Mouse (Mus musculus): ENCODE results near the gene Nrxn1. TPM values are rescaled to one million over a fixed set of nuclear protein-coding genes. Genes with fewer than 3 reads are reported as not detected.

Nrxn1 gene
- polyA plus RNA-seq (2014; fragmentation: Nextera tagmentation; extraction: Ambion mirVana), result 21.4 and 25.7 TPM in 2 replicates

DNA sequence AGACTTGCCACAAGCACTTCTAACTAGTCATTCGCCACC is at the start of gene Nrxn1:
Gene Nrxn1, minus strand, starts transcription at position 30 of the 39 bp plus-strand sequence.
- H3K9ac ChIP-seq (ENCODE audit: low read length), result peak within 1 kb of the TSS; percentile 50
- no CpG with 5 or more reads among the region's 1 CpGs for WGBS
- H3K4me1 ChIP-seq (ENCODE audit: control insufficient read depth, insufficient read depth, low read length), result no peaks in the 10 kb centered on the region
- H3K27me3 ChIP-seq (ENCODE audit: control insufficient read depth, insufficient read depth, low read length), result no peaks in the 10 kb centered on the region
- peaks cover 7% of the 10 kb centered on the region; the same call in 1 of the 2 replicates for H3K9me3 ChIP-seq (ENCODE audit: control insufficient read depth, low read length)
- peak within 1 kb of the TSS; percentile 50 for H3K4me2 ChIP-seq (ENCODE audit: low read depth)
- no peaks in the 10 kb centered on the region; the same call in 1 of the 2 replicates for H3K36me3 ChIP-seq (ENCODE audit: control insufficient read depth, insufficient read depth, low read length)
- ATAC-seq (ENCODE audit: insufficient read depth, low FRiP score, low TSS enrichment), result no peak
- no peak for DNase-seq (ENCODE audit: low spot score)
- H3K4me3 ChIP-seq (ENCODE audit: low read depth, low read length), result peak within 1 kb of the TSS; percentile 30
- H3K27ac ChIP-seq (ENCODE audit: low read depth, low read length), result peak within 1 kb of the TSS; percentile 24

DNA sequence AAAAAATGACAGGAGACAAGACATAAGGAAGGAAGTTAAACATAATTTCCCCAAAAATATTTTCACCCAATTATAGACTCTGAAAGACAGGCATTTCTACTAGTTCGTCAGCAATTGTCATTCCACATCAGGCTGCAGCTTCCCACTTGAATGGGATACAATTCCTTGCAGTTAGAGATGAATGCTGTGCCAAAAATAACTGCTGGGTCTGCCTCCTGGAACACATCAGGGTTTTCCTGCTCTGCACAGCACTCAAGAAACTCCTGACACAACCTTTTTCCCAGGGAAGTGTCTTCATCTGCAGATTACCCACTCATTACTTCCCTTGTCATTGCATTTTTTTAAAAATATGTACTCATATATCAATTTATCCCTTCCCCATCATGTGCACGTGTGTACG is 44.0 kb upstream of the Nrxn1 start:
- Histone ChIP-seq H3K4me2 (ENCODE audit: low read depth) (no peak overlapping the region), H3K9ac (ENCODE audit: low read length) (no peak overlapping the region), H3K27me3 (ENCODE audit: control insufficient read depth, insufficient read depth, low read length) (no peaks in the 10 kb centered on the region), H3K27ac (ENCODE audit: low read depth, low read length) (no peak overlapping the region), H3K36me3 (ENCODE audit: control insufficient read depth, insufficient read depth, low read length) (no peaks in the 10 kb centered on the region), H3K4me3 (ENCODE audit: low read depth, low read length) (no peak overlapping the region), H3K4me1 (ENCODE audit: control insufficient read depth, insufficient read depth, low read length) (no peaks in the 10 kb centered on the region), H3K9me3 (ENCODE audit: control insufficient read depth, low read length) (no peaks in the 10 kb centered on the region)
- DNase-seq (ENCODE audit: low spot score) (no peak), ATAC-seq (ENCODE audit: insufficient read depth, low FRiP score, low TSS enrichment) (no peak)
- 90% methylated on average over 3 of the region's 3 CpGs for WGBS

DNA sequence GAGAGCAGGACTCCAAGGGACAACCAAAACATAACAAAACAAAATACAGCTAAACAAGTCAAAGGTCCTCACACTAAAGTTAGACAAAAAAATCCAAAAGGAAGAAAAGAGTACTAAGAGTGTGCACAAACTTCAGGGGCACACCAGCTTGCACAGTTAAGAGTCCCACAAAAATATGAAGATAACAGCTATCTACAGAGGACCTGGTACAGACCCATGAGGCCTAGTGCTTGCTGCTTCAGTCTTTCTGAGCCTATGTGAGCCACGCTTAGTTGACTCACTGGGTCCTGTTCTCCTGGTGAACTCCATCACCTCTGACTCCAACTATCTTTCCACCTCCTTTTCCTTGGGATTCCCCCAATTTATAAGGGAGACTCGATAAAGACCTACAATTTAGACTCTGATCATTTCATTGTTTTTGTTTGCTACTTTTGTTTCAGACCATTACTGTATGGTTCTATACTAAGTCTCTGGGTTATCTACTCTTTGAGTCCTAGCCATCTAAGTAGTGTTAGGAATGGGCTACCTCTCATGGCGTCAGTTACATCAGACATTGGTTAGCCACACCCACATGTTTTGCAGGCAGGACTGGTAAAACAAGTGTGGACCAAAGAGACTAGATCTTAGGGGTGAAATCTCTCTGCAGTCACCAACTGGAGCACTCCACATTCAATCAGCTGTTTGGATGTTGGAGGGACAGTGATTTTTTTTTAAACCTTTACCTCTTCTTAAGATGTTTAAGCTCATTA is 20.2 kb upstream of the Nrxn1 start:
- Histone ChIP-seq H3K36me3 (ENCODE audit: control insufficient read depth, insufficient read depth, low read length) (no peaks in the 10 kb centered on the region), H3K4me3 (ENCODE audit: low read depth, low read length) (no peak overlapping the region), H3K27me3 (ENCODE audit: control insufficient read depth, insufficient read depth, low read length) (no peaks in the 10 kb centered on the region), H3K9ac (ENCODE audit: low read length) (no peak overlapping the region), H3K27ac (ENCODE audit: low read depth, low read length) (no peak overlapping the region), H3K4me2 (ENCODE audit: low read depth) (no peak overlapping the region), H3K4me1 (ENCODE audit: control insufficient read depth, insufficient read depth, low read length) (no peaks in the 10 kb centered on the region), H3K9me3 (ENCODE audit: control insufficient read depth, low read length) (no peaks in the 10 kb centered on the region)
- ATAC-seq (ENCODE audit: insufficient read depth, low FRiP score, low TSS enrichment), result no peak
- DNase-seq (ENCODE audit: low spot score), result no peak
- 77% methylated on average over 3 of the region's 3 CpGs for WGBS

DNA sequence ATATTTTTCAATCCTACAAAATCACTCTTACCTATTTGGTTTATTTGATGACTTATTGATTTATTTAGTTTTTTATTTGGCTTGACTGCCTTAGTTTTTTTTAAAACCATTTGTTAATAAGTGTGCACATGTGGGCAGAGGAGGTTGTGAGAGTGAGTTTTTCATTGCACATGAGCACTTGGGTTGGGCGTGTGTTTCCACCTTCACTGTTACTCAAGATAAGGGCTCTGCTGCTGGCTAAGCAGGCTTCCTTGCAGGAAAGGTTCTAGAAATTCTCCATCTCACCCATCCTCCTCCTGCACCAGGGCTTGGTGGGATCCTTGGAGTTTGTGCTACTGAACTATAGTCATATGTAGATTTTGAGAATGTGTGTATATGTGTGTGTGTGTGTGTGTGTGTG is 19.2 kb upstream of the Nrxn1 start:
- Histone ChIP-seq H3K36me3 (ENCODE audit: control insufficient read depth, insufficient read depth, low read length) (no peaks in the 10 kb centered on the region), H3K4me1 (ENCODE audit: control insufficient read depth, insufficient read depth, low read length) (no peaks in the 10 kb centered on the region), H3K4me3 (ENCODE audit: low read depth, low read length) (no peak overlapping the region), H3K27ac (ENCODE audit: low read depth, low read length) (no peak overlapping the region), H3K4me2 (ENCODE audit: low read depth) (no peak overlapping the region), H3K9me3 (ENCODE audit: control insufficient read depth, low read length) (no peaks in the 10 kb centered on the region), H3K27me3 (ENCODE audit: control insufficient read depth, insufficient read depth, low read length) (no peaks in the 10 kb centered on the region), H3K9ac (ENCODE audit: low read length) (no peak overlapping the region)
- no peak for ATAC-seq (ENCODE audit: insufficient read depth, low FRiP score, low TSS enrichment)
- DNase-seq (ENCODE audit: low spot score), result no peak
- WGBS, result 93% methylated on average over 1 of the region's 1 CpGs

DNA sequence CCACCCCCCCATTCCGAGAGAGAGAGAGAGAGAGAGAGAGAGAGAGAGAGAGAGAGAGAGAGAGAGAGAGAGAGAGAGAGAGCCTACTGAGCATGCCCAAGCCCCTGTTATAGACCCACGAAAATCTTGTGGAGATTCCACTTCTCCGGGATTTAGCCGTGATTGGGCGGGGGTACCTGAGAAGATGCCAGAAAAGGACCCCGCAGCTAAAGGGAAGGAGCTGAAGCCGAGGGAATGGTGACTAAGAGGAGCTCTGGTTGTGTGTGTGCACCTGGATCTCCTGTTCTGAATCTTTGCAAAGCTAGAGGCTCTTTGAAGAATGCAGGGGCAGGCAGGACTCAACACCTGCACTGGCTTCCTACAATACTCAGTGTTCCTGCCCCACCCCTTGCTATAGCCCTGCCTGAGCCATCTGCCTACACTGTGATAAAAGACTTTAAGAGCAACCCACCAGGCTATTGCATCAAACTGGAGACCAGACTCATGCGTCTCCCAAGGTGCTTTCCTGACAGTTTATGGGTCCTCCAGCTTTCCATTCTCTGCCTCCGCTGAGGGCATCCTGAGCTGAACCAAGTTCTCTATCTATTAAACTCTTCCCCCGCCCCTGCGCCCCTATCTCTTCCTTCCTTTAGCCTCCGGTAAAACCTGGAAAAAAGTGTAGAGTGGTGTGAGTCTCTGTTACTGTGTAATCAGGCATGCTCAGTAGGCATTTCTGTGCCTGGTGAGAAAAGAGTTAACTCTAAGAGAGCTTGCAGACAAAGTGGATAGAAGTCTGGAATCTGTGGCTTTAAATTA is 407 bp upstream of the Nrxn1 start:
- H3K4me3 ChIP-seq (ENCODE audit: low read depth, low read length), result peak overlapping the region; percentile 30
- peak; percentile 24 for DNase-seq (ENCODE audit: low spot score)
- H3K4me2 ChIP-seq (ENCODE audit: low read depth), result peak overlapping the region; percentile 50
- no peaks in the 10 kb centered on the region for H3K27me3 ChIP-seq (ENCODE audit: control insufficient read depth, insufficient read depth, low read length)
- H3K9me3 ChIP-seq (ENCODE audit: control insufficient read depth, low read length), result peaks cover 3% of the 10 kb centered on the region; the same call in 1 of the 2 replicates
- no peaks in the 10 kb centered on the region; the same call in 1 of the 2 replicates for H3K36me3 ChIP-seq (ENCODE audit: control insufficient read depth, insufficient read depth, low read length)
- peak overlapping the region; percentile 50 for H3K9ac ChIP-seq (ENCODE audit: low read length)
- ATAC-seq (ENCODE audit: insufficient read depth, low FRiP score, low TSS enrichment), result peak; percentile 28; the same call in 1 of the 2 replicates
- H3K4me1 ChIP-seq (ENCODE audit: control insufficient read depth, insufficient read depth, low read length), result no peaks in the 10 kb centered on the region
- H3K27ac ChIP-seq (ENCODE audit: low read depth, low read length), result peak overlapping the region; percentile 24; the same call in 1 of the 2 replicates
- 27% methylated on average over 11 of the region's 12 CpGs for WGBS

DNA sequence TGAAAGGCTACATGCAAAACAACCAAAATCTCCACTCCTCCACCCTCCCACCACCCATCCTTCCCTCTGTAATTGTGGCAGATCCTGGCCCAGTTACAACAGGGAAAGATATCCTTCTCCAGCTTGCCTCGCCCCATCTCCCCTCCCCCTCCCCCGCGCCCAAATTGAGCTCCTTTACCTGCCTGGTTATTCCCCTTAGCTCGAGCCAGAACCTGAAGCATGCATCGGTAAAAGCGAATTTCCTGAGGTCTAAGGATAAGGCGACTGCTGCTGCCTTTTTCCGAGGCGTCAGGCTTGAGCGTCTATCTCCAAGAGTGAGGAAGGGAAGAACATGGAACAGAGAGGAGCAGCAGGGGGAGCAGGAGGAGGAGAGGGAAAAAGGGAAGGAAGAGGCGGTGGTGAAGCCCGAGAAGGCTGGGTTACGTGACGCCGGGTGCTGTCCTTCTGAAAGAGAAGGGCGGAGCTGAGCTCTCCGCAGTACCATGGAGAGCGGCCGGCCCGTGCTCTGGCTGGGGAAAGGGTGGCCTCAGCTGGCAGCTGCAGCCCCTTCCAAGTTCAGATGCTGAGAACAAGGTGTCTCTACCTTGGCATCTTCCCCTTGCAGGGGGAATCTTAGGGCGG is 340 bp downstream of the Nrxn1 start:
- H3K9me3 ChIP-seq (ENCODE audit: control insufficient read depth, low read length), result peaks cover 9% of the 10 kb centered on the region; the same call in 1 of the 2 replicates
- peak; percentile 89 for ATAC-seq (ENCODE audit: insufficient read depth, low FRiP score, low TSS enrichment)
- 3% methylated on average over 21 of the region's 21 CpGs for WGBS
- no peaks in the 10 kb centered on the region for H3K27me3 ChIP-seq (ENCODE audit: control insufficient read depth, insufficient read depth, low read length)
- H3K9ac ChIP-seq (ENCODE audit: low read length), result peak overlapping the region; percentile 50
- peak overlapping the region; percentile 24 for H3K27ac ChIP-seq (ENCODE audit: low read depth, low read length)
- H3K36me3 ChIP-seq (ENCODE audit: control insufficient read depth, insufficient read depth, low read length), result no peaks in the 10 kb centered on the region; the same call in 1 of the 2 replicates
- H3K4me3 ChIP-seq (ENCODE audit: low read depth, low read length), result peak overlapping the region; percentile 30
- peak; percentile 81 for DNase-seq (ENCODE audit: low spot score)
- no peaks in the 10 kb centered on the region for H3K4me1 ChIP-seq (ENCODE audit: control insufficient read depth, insufficient read depth, low read length)
- H3K4me2 ChIP-seq (ENCODE audit: low read depth), result peak overlapping the region; percentile 50

DNA sequence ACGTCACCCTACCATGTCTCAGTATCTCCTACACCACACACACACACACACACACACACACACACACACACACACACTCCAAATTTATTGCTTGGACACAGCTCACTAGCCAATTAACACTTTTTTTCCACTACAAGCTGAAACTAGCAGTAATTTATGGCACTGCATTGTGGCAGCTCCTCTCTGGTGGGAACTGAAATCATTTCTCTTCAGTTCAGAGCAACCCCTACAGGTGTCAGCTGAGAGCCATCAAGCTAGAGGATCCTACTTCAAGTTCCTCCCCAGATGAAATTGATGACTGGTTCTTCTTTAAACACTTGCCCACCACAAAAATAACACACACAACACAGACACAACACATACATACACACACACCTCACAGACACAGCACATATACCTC is 2.2 kb downstream of the Nrxn1 start:
- H3K27me3 ChIP-seq (ENCODE audit: control insufficient read depth, insufficient read depth, low read length), result no peaks in the 10 kb centered on the region
- H3K4me1 ChIP-seq (ENCODE audit: control insufficient read depth, insufficient read depth, low read length), result no peaks in the 10 kb centered on the region
- no peaks in the 10 kb centered on the region; the same call in 1 of the 2 replicates for H3K36me3 ChIP-seq (ENCODE audit: control insufficient read depth, insufficient read depth, low read length)
- H3K27ac ChIP-seq (ENCODE audit: low read depth, low read length), result no peak overlapping the region
- no peak overlapping the region for H3K9ac ChIP-seq (ENCODE audit: low read length)
- ATAC-seq (ENCODE audit: insufficient read depth, low FRiP score, low TSS enrichment) (no peak), DNase-seq (ENCODE audit: low spot score) (no peak)
- H3K4me2 ChIP-seq (ENCODE audit: low read depth), result no peak overlapping the region
- 75% methylated on average over 1 of the region's 1 CpGs for WGBS
- peaks cover 9% of the 10 kb centered on the region; the same call in 1 of the 2 replicates for H3K9me3 ChIP-seq (ENCODE audit: control insufficient read depth, low read length)
- H3K4me3 ChIP-seq (ENCODE audit: low read depth, low read length), result no peak overlapping the region

DNA sequence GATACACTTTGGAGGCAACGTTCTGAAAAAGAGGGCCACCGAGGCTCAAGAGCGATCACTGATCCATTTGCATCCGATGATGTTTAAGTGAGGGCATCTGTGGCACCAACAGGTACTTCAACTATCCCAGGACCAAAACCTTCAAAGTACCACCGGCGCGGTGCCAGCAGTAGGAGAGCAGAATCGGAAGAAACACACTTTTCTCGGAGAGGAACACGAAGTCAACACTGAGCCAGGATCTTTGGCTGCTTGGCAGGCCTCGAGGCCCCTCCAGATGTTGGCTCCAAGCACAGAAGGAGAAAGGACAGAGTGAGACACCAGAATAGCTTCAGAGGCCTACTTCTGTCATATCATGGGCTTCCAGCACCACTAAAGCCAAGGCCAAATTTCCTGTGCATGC is 3.9 kb downstream of the Nrxn1 start:
- no peak overlapping the region for H3K27ac ChIP-seq (ENCODE audit: low read depth, low read length)
- no peak for ATAC-seq (ENCODE audit: insufficient read depth, low FRiP score, low TSS enrichment)
- H3K4me1 ChIP-seq (ENCODE audit: control insufficient read depth, insufficient read depth, low read length), result no peaks in the 10 kb centered on the region
- DNase-seq (ENCODE audit: low spot score), result no peak
- H3K36me3 ChIP-seq (ENCODE audit: control insufficient read depth, insufficient read depth, low read length), result no peaks in the 10 kb centered on the region; the same call in 1 of the 2 replicates
- H3K9ac ChIP-seq (ENCODE audit: low read length), result no peak overlapping the region
- 85% methylated on average over 11 of the region's 11 CpGs for WGBS
- H3K4me2 ChIP-seq (ENCODE audit: low read depth), result no peak overlapping the region
- H3K27me3 ChIP-seq (ENCODE audit: control insufficient read depth, insufficient read depth, low read length), result no peaks in the 10 kb centered on the region
- H3K4me3 ChIP-seq (ENCODE audit: low read depth, low read length), result no peak overlapping the region
- H3K9me3 ChIP-seq (ENCODE audit: control insufficient read depth, low read length), result peaks cover 9% of the 10 kb centered on the region; the same call in 1 of the 2 replicates

All from neural tube, embryonic 11.5 days (tissue).